10 mouse cellular contexts compared by ENCODE assay signal in genomic region chr17:78809019-78809418, GRCm38 (mm10). TPM values are rescaled to one million over a fixed set of nuclear protein-coding genes. Genes with fewer than 3 reads are reported as not detected.
DNase-seq lines count a peak whose midpoint lies in the region; ATAC-seq and TF ChIP-seq lines count a peak whose summit lies in the region.
"Had no signal": no experiment of that assay in that cellular context is flagged by ENCODE, and none has a peak within 500 bp of the region (broad histone marks: within the 10 kb centered on the region; RNA-seq: fewer than 3 reads in every experiment).

No protein-coding gene starts in this region.

- peaks cover 2% of the 10 kb centered on the region; the same call in 1 of the 2 replicates for H3K4me1 ChIP-seq in heart, embryonic 16.5 days (ENCODE audit: control insufficient read depth, insufficient read depth, low read length)
- H3K4me1 ChIP-seq: embryonic facial prominence, embryonic 15.5 days; kidney, embryonic 15.5 days had no signal

- peaks cover 32% of the 10 kb centered on the region for H3K36me3 ChIP-seq in heart, embryonic 16.5 days (ENCODE audit: control insufficient read depth, insufficient read depth)

- no peak overlapping the region for H3K9ac ChIP-seq in heart, embryonic 16.5 days (ENCODE audit: low read length)
- H3K9ac ChIP-seq: embryonic facial prominence, embryonic 15.5 days; kidney, embryonic 15.5 days had no signal

- H3K4me2 ChIP-seq in heart, embryonic 16.5 days (ENCODE audit: low read depth, low read length) = no peak overlapping the region
- H3K4me2 ChIP-seq: embryonic facial prominence, embryonic 15.5 days; kidney, embryonic 15.5 days had no signal

- no peak for DNase-seq in heart, adult 11 months
- DNase-seq in A20 (ENCODE audit: low read depth, low spot score) = peak; percentile 52
- no peak for DNase-seq in Patski (ENCODE audit: low read depth, low spot score)
- peak; percentile 20 for DNase-seq in forelimb bud, embryonic 11.5 days (ENCODE audit: low read depth, low spot score)
- no peak for DNase-seq in adrenal gland, postnatal 36 days
- no peak for DNase-seq in layer of hippocampus, postnatal 36 days
- no peak for DNase-seq in urinary bladder, adult 18-20 months (ENCODE audit: low spot score in 2 of 2)

- no peaks in the 10 kb centered on the region for H3K9me3 ChIP-seq in heart, embryonic 16.5 days (replicated peaks; ENCODE audit: control insufficient read depth, low read length)
- H3K9me3 ChIP-seq: embryonic facial prominence, embryonic 15.5 days; kidney, embryonic 15.5 days had no signal

- in situ Hi-C loops in Patski (cut with MboI; ENCODE audit: low pct_unique_long_range_greater_than_20kb) = loop anchor here (10.0 kb wide), 1 partner anchor 776 kb away; no protein-coding TSS in a partner anchor

- CTCF ChIA-PET in Patski (lab: Charles Lee) = interaction anchor here (0.8 to 2.3 kb wide), 4 partner anchors 9 to 38 kb away, joined by 3 to 7 read pairs (median 3); partner anchors contain the start of genes Gpatch11 and Heatr5b

- H3K27me3 ChIP-seq in heart, embryonic 16.5 days (ENCODE audit: control insufficient read depth, insufficient read depth, low read length) = no peaks in the 10 kb centered on the region
- H3K27me3 ChIP-seq in Patski = no peaks in the 10 kb centered on the region
- H3K27me3 ChIP-seq: embryonic facial prominence, embryonic 15.5 days; kidney, embryonic 15.5 days had no signal

- no peak overlapping the region for H3K4me3 ChIP-seq in heart, embryonic 16.5 days (ENCODE audit: low read length)
- H3K4me3 ChIP-seq: embryonic facial prominence, embryonic 15.5 days; kidney, embryonic 15.5 days had no signal

- TF ChIP-seq CTCF in Patski (IDR thresholded peaks at IDR 0.05) = peak; percentile 40

- POLR2A ChIA-PET in Patski (lab: Charles Lee) = no interaction called here

- H3K27ac ChIP-seq in heart, embryonic 16.5 days (ENCODE audit: low read length) = no peak overlapping the region
- H3K27ac ChIP-seq: embryonic facial prominence, embryonic 15.5 days; kidney, embryonic 15.5 days had no signal

- ATAC-seq in heart, embryonic 16.5 days (replicated peaks; ENCODE audit: extremely low read depth, insufficient read depth, low FRiP score) = peak; percentile 86; the same call in 1 of the 2 replicates
- ATAC-seq in Patski = no peak

RNA-seq across cellular contexts. Expression of gene Heatr5b, which starts 26.1 kb away (rescaled TPM):
- polyA plus RNA-seq in heart, embryonic 16.5 days (2015; fragmentation: Nextera tagmentation; extraction: Ambion mirVana) = 24.7 and 28.7 TPM in 2 replicates
- 41.0 TPM for polyA plus RNA-seq in Patski (2021)
- total RNA-seq in adrenal gland, postnatal 36 days (2021) = 10 to 100 TPM; 37.3 to 38.3 TPM
- total RNA-seq in layer of hippocampus, postnatal 36 days (2021) = 10 to 100 TPM; 55.2 to 59.9 TPM

RNA-seq across cellular contexts. Expression of gene Gpatch11, which starts 26.3 kb away (rescaled TPM):
- 38.5 and 43.7 TPM in 2 replicates for polyA plus RNA-seq in heart, embryonic 16.5 days (2015; fragmentation: Nextera tagmentation; extraction: Ambion mirVana)
- 33.5 TPM for polyA plus RNA-seq in Patski (2021)
- 10 to 100 TPM; 26.5 to 28.3 TPM for total RNA-seq in adrenal gland, postnatal 36 days (2021)
- total RNA-seq in layer of hippocampus, postnatal 36 days (2021) = 10 to 100 TPM; 39.9 to 41.8 TPM

Comparison
In these comparisons a context has a peak if more than half of its experiments do, and no peak if none do; other contexts are left out.
1. DNase-seq: peak in A20 (single experiment) and forelimb bud, embryonic 11.5 days (single experiment); none in heart, adult 11 months (single experiment), Patski (single experiment), adrenal gland, postnatal 36 days (0 of 2), layer of hippocampus, postnatal 36 days (0 of 2) and urinary bladder, adult 18-20 months (0 of 2).